Mouse (Mus musculus): Measurements from ENCODE around the gene Csdc2.

- TF ChIP-seq POLR2A (IDR thresholded peaks at IDR 0.05; ENCODE audit: insufficient read depth, low read length) (no peak), EP300 (IDR thresholded peaks at IDR 0.05; ENCODE audit: insufficient read depth, low read depth, low read length) (no peak)
These were observed 57.4 kb downstream of the Csdc2 start for GRCm38 (mm10) chr15:81993992-81994391.
